Mouse (Mus musculus): ENCODE data around the gene Fra10ac1. TPM values are rescaled to one million over a fixed set of nuclear protein-coding genes. Genes with fewer than 3 reads are reported as not detected.
A peak's percentile ranks its signal among the peaks of the same experiment; 100 is the strongest.

Fra10ac1 gene
- polyA plus RNA-seq, 1 experiment from 2014 or later: 46.4 TPM

GRCm38 (mm10) chr19:38242314-38242852, 18.4 kb upstream of the Fra10ac1 start:
- H3K27me3 ChIP-seq (ENCODE audit: control insufficient read depth, insufficient read depth, low read length): no peaks in the 10 kb centered on the region
- H3K36me3 ChIP-seq (replicated peaks; ENCODE audit: control insufficient read depth, insufficient read depth, low read depth, low read length): no peaks in the 10 kb centered on the region
- no peaks in the 10 kb centered on the region for H3K4me1 ChIP-seq (ENCODE audit: control insufficient read depth, insufficient read depth, low read length)
- WGBS: 91% methylated on average over 8 of the region's 8 CpGs
- no peaks in the 10 kb centered on the region for H3K9me3 ChIP-seq (replicated peaks; ENCODE audit: control insufficient read depth, low read length)
- no peak overlapping the region for H3K4me2 ChIP-seq (ENCODE audit: low read depth, low read length)
- DNase-seq (ENCODE audit: low spot score) (no peak), ATAC-seq (replicated peaks; ENCODE audit: insufficient number of reproducible peaks, low FRiP score, low TSS enrichment, low read depth) (no peak)
- H3K9ac ChIP-seq (replicated peaks; ENCODE audit: low read length): no peak overlapping the region
- H3K27ac ChIP-seq (replicated peaks; ENCODE audit: low read depth, low read length): no peak overlapping the region
- no peak overlapping the region for H3K4me3 ChIP-seq (ENCODE audit: low read depth, low read length)

DNA sequence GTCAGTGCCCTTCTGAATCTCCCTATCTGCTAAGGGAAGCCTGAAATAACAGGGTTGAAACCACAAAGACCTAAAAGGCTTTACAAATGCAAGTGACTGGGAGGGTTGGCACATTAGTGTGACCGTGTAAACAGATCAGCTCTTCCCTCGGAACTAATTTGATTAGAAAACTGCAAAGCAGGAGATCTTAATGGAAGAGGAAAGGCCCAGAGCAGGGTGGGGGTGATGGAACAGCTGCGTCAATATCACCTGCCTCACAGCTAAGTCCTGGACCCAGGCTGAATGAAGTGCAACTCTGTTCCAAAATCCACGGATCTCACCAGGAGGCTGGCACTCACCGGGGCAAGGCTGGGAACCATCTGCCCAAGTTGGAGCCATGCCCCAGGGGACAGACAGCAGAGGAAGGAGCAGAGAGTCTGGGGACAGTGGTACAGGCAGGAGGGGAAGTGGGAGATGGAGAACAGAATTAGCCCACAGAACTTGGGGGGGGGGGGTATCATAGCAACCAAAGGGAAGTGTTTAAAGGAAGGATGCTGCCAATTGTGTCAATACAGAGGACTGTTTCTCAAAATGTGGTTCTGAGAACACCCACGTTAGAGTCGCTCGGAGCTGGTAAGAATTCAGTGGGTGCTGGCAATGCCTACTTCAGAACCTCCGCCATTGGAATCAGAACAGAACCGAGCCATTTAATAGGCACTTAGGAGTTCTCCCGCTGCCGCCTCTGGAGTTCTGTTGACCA, 14.4 kb upstream of the Fra10ac1 start:
- 65% methylated on average over 12 of the region's 12 CpGs for WGBS
- DNase-seq (ENCODE audit: low spot score): no peak
- Histone ChIP-seq H3K9ac (replicated peaks; ENCODE audit: low read length) (no peak overlapping the region), H3K9me3 (replicated peaks; ENCODE audit: control insufficient read depth, low read length) (no peaks in the 10 kb centered on the region), H3K4me3 (ENCODE audit: low read depth, low read length) (no peak overlapping the region), H3K27ac (replicated peaks; ENCODE audit: low read depth, low read length) (no peak overlapping the region), H3K4me1 (ENCODE audit: control insufficient read depth, insufficient read depth, low read length) (no peaks in the 10 kb centered on the region), H3K36me3 (replicated peaks; ENCODE audit: control insufficient read depth, insufficient read depth, low read depth, low read length) (no peaks in the 10 kb centered on the region), H3K27me3 (ENCODE audit: control insufficient read depth, insufficient read depth, low read length) (no peaks in the 10 kb centered on the region), H3K4me2 (ENCODE audit: low read depth, low read length) (no peak overlapping the region)
- no peak for ATAC-seq (replicated peaks; ENCODE audit: insufficient number of reproducible peaks, low FRiP score, low TSS enrichment, low read depth)

DNA sequence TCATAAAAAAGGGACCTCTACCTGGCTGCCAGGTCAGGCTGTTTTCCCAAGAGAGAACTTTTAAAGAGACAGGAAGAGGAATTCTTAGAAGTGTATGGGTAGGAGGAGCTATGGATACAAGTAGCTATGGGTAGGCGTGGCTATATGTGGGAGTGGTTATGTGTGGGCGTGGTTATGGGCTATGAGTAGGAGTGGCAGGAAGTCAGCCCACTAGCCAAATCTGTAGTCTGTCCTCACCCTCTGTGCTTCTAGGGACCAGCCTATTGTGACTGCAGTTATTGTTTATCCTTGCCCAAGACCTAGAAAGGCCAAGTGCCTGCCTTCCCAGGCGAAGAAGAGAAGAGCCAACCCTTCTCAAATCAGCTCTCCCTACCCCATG, 13.9 kb upstream of the Fra10ac1 start:
- H3K4me2 ChIP-seq (ENCODE audit: low read depth, low read length): no peak overlapping the region
- WGBS: 53% methylated on average over 3 of the region's 3 CpGs
- H3K4me3 ChIP-seq (ENCODE audit: low read depth, low read length): no peak overlapping the region
- no peaks in the 10 kb centered on the region for H3K9me3 ChIP-seq (replicated peaks; ENCODE audit: control insufficient read depth, low read length)
- no peaks in the 10 kb centered on the region for H3K36me3 ChIP-seq (replicated peaks; ENCODE audit: control insufficient read depth, insufficient read depth, low read depth, low read length)
- DNase-seq (ENCODE audit: low spot score) (no peak), ATAC-seq (replicated peaks; ENCODE audit: insufficient number of reproducible peaks, low FRiP score, low TSS enrichment, low read depth) (0 out of 2 replicates have a peak, but pooled peaks have one; percentile 48)
- H3K27ac ChIP-seq (replicated peaks; ENCODE audit: low read depth, low read length): no peak overlapping the region
- no peaks in the 10 kb centered on the region for H3K27me3 ChIP-seq (ENCODE audit: control insufficient read depth, insufficient read depth, low read length)
- no peaks in the 10 kb centered on the region for H3K4me1 ChIP-seq (ENCODE audit: control insufficient read depth, insufficient read depth, low read length)
- H3K9ac ChIP-seq (replicated peaks; ENCODE audit: low read length): no peak overlapping the region

- no peak for ATAC-seq (replicated peaks; ENCODE audit: insufficient number of reproducible peaks, low FRiP score, low TSS enrichment, low read depth)
- Histone ChIP-seq H3K27ac (replicated peaks; ENCODE audit: low read depth, low read length) (no peak overlapping the region), H3K27me3 (ENCODE audit: control insufficient read depth, insufficient read depth, low read length) (no peaks in the 10 kb centered on the region), H3K4me3 (ENCODE audit: low read depth, low read length) (no peak overlapping the region), H3K4me2 (ENCODE audit: low read depth, low read length) (no peak overlapping the region), H3K4me1 (ENCODE audit: control insufficient read depth, insufficient read depth, low read length) (no peaks in the 10 kb centered on the region), H3K36me3 (replicated peaks; ENCODE audit: control insufficient read depth, insufficient read depth, low read depth, low read length) (no peaks in the 10 kb centered on the region), H3K9me3 (replicated peaks; ENCODE audit: control insufficient read depth, low read length) (no peaks in the 10 kb centered on the region), H3K9ac (replicated peaks; ENCODE audit: low read length) (no peak overlapping the region)
- no peak for DNase-seq (ENCODE audit: low spot score)
- 78% methylated on average over 5 of the region's 5 CpGs for WGBS
Observed at GRCm38 (mm10) chr19:38236526-38236925, 12.6 kb upstream of the Fra10ac1 start.

- DNase-seq (ENCODE audit: low spot score) (no peak), ATAC-seq (replicated peaks; ENCODE audit: insufficient number of reproducible peaks, low FRiP score, low TSS enrichment, low read depth) (no peak; the same call in 1 of the 2 replicates)
- no peaks in the 10 kb centered on the region for H3K4me1 ChIP-seq (ENCODE audit: control insufficient read depth, insufficient read depth, low read length)
- WGBS: 17% methylated on average over 4 of the region's 4 CpGs
- H3K9ac ChIP-seq (replicated peaks; ENCODE audit: low read length): no peak overlapping the region
- H3K4me2 ChIP-seq (ENCODE audit: low read depth, low read length): no peak overlapping the region
- H3K27me3 ChIP-seq (ENCODE audit: control insufficient read depth, insufficient read depth, low read length): no peaks in the 10 kb centered on the region
- no peaks in the 10 kb centered on the region for H3K36me3 ChIP-seq (replicated peaks; ENCODE audit: control insufficient read depth, insufficient read depth, low read depth, low read length)
- H3K9me3 ChIP-seq (replicated peaks; ENCODE audit: control insufficient read depth, low read length): no peaks in the 10 kb centered on the region
- no peak overlapping the region for H3K27ac ChIP-seq (replicated peaks; ENCODE audit: low read depth, low read length)
- no peak overlapping the region for H3K4me3 ChIP-seq (ENCODE audit: low read depth, low read length)
Observed at GRCm38 (mm10) chr19:38232516-38232915, 8.6 kb upstream of the Fra10ac1 start.

DNA sequence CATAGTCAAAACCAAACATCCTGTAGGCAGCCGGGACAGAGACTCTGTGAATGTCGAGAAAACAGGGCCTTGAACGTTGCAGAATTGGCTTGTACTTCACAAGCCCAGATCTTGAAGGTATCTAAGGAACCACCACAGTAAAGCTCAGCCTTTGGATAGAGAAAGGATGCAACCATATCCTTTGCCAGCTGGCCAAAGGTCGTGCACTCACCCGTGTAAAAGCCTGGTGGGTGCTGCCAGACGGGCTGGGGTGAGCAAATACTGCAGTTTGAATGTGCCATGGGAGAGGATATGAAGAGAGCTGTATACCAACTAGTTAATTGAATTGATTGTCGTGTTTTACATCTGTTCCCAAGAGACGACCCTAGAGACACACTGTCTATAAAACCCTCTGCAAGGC, 8.1 kb upstream of the Fra10ac1 start:
- no peak overlapping the region for H3K4me3 ChIP-seq (ENCODE audit: low read depth, low read length)
- WGBS: 58% methylated on average over 8 of the region's 8 CpGs

GRCm38 (mm10) chr19:38228699-38229098, 4.7 kb upstream of the Fra10ac1 start:
- Histone ChIP-seq H3K4me1 (ENCODE audit: control insufficient read depth, insufficient read depth, low read length) (no peaks in the 10 kb centered on the region), H3K27ac (replicated peaks; ENCODE audit: low read depth, low read length) (no peak overlapping the region), H3K36me3 (replicated peaks; ENCODE audit: control insufficient read depth, insufficient read depth, low read depth, low read length) (no peaks in the 10 kb centered on the region), H3K4me2 (ENCODE audit: low read depth, low read length) (no peak overlapping the region), H3K9ac (replicated peaks; ENCODE audit: low read length) (no peak overlapping the region), H3K9me3 (replicated peaks; ENCODE audit: control insufficient read depth, low read length) (no peaks in the 10 kb centered on the region), H3K4me3 (ENCODE audit: low read depth, low read length) (no peak overlapping the region), H3K27me3 (ENCODE audit: control insufficient read depth, insufficient read depth, low read length) (no peaks in the 10 kb centered on the region)
- 54% methylated on average over 2 of the region's 2 CpGs for WGBS
- DNase-seq (ENCODE audit: low spot score): no peak
- ATAC-seq (replicated peaks; ENCODE audit: insufficient number of reproducible peaks, low FRiP score, low TSS enrichment, low read depth): no peak

More for the DNA sequence above, 8.1 kb upstream of the Fra10ac1 start:
- H3K9me3 ChIP-seq (replicated peaks; ENCODE audit: control insufficient read depth, low read length): no peaks in the 10 kb centered on the region
- H3K27ac ChIP-seq (replicated peaks; ENCODE audit: low read depth, low read length): no peak overlapping the region
- no peaks in the 10 kb centered on the region for H3K36me3 ChIP-seq (replicated peaks; ENCODE audit: control insufficient read depth, insufficient read depth, low read depth, low read length)
- H3K9ac ChIP-seq (replicated peaks; ENCODE audit: low read length): no peak overlapping the region
- DNase-seq (ENCODE audit: low spot score) (no peak), ATAC-seq (replicated peaks; ENCODE audit: insufficient number of reproducible peaks, low FRiP score, low TSS enrichment, low read depth) (no peak)
- no peaks in the 10 kb centered on the region for H3K4me1 ChIP-seq (ENCODE audit: control insufficient read depth, insufficient read depth, low read length)
- no peak overlapping the region for H3K4me2 ChIP-seq (ENCODE audit: low read depth, low read length)
- no peaks in the 10 kb centered on the region for H3K27me3 ChIP-seq (ENCODE audit: control insufficient read depth, insufficient read depth, low read length)

DNA sequence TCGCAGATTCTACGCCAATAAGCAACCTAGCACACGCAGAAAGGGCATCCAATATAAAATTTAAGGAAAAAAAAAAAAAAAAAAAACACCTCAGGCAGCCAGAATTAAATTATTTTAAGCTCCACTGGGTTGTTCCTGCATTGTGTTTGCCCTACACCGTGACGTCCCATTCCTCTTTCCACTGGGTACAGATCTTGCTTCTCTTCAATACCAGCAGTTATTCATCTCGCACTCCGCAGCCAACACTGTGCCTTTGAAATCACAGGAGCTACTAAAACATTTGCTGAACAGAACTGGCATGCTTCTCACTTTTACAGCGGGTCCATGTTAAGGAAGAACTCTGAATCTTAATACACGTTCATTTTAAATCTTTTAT, 717 bp upstream of the Fra10ac1 start:
- Histone ChIP-seq H3K4me1 (ENCODE audit: control insufficient read depth, insufficient read depth, low read length) (no peaks in the 10 kb centered on the region), H3K9me3 (replicated peaks; ENCODE audit: control insufficient read depth, low read length) (no peaks in the 10 kb centered on the region), H3K36me3 (replicated peaks; ENCODE audit: control insufficient read depth, insufficient read depth, low read depth, low read length) (no peaks in the 10 kb centered on the region), H3K27me3 (ENCODE audit: control insufficient read depth, insufficient read depth, low read length) (no peaks in the 10 kb centered on the region), H3K4me3 (ENCODE audit: low read depth, low read length) (peak overlapping the region; percentile 63), H3K9ac (replicated peaks; ENCODE audit: low read length) (peak overlapping the region; percentile 67), H3K4me2 (ENCODE audit: low read depth, low read length) (peak overlapping the region; percentile 63), H3K27ac (replicated peaks; ENCODE audit: low read depth, low read length) (no peak overlapping the region; the same call in 1 of the 2 replicates)
- DNase-seq (ENCODE audit: low spot score) (no peak), ATAC-seq (replicated peaks; ENCODE audit: insufficient number of reproducible peaks, low FRiP score, low TSS enrichment, low read depth) (no peak)
- 18% methylated on average over 9 of the region's 9 CpGs for WGBS

Measured in embryonic facial prominence, embryonic 11.5 days (tissue).